Mouse (Mus musculus) embryo, embryonic 9.5 days (tissue): ENCODE results near the gene Madd.

Experiments used
- DNase-seq: peaks from one replicate; pipeline ENCODE4 v3.0.0-alpha.2; 2017; ENCODE audit errors: extremely low spot score

The Madd gene

GRCm38 (mm10) chr2:91175490-91175889 is 8.1 kb downstream of the Madd start:
- no peak for DNase-seq

- no peak for DNase-seq
These were observed 13.9 kb downstream of the Madd start for GRCm38 (mm10) chr2:91169587-91170322.

- no peak for DNase-seq
These were observed 16.0 kb downstream of the Madd start for GRCm38 (mm10) chr2:91167629-91168028.

- no peak for DNase-seq
These were observed 18.6 kb downstream of the Madd start for GRCm38 (mm10) chr2:91164991-91165390.

GRCm38 (mm10) chr2:91163532-91163931 is 20.1 kb downstream of the Madd start:
- DNase-seq = no peak

GRCm38 (mm10) chr2:91162952-91163351 is 20.7 kb downstream of the Madd start:
- DNase-seq = no peak

- DNase-seq = no peak
These were observed 23.0 kb downstream of the Madd start for GRCm38 (mm10) chr2:91160591-91160990.

- DNase-seq = no peak
These were observed 26.5 kb downstream of the Madd start for GRCm38 (mm10) chr2:91157002-91157752.

GRCm38 (mm10) chr2:91154091-91154490 is 29.5 kb downstream of the Madd start:
- no peak for DNase-seq

- no peak for DNase-seq
These were observed 30.7 kb downstream of the Madd start for GRCm38 (mm10) chr2:91152885-91153377.

- DNase-seq = no peak
These were observed 32.3 kb downstream of the Madd start for GRCm38 (mm10) chr2:91151331-91151730.

- DNase-seq = no peak
These were observed 35.5 kb downstream of the Madd start for GRCm38 (mm10) chr2:91148101-91148500.

GRCm38 (mm10) chr2:91143401-91143800 is 40.2 kb downstream of the Madd start:
- no peak for DNase-seq

GRCm38 (mm10) chr2:91142920-91143319 is 40.7 kb downstream of the Madd start:
- DNase-seq = no peak

- DNase-seq = no peak
These were observed 43.9 kb downstream of the Madd start for GRCm38 (mm10) chr2:91139764-91140163.

- DNase-seq = no peak
These were observed 44.3 kb downstream of the Madd start for GRCm38 (mm10) chr2:91139311-91139710.

- DNase-seq = no peak
These were observed 46.2 kb downstream of the Madd start for GRCm38 (mm10) chr2:91137481-91137880.

GRCm38 (mm10) chr2:91136513-91137412 is 46.9 kb downstream of the Madd start:
- DNase-seq = no peak

- DNase-seq = no peak
These were observed 51.6 kb downstream of the Madd start for GRCm38 (mm10) chr2:91132035-91132434.

- no peak for DNase-seq
These were observed 52.4 kb downstream of the Madd start for GRCm38 (mm10) chr2:91131251-91131650.

- no peak for DNase-seq
These were observed 53.5 kb downstream of the Madd start for GRCm38 (mm10) chr2:91130126-91130525.

- DNase-seq = no peak
These were observed 54.9 kb downstream of the Madd start for GRCm38 (mm10) chr2:91128761-91129160.
